Mouse (Mus musculus): ENCODE data around the gene Ttc25. TPM values are rescaled to one million over a fixed set of nuclear protein-coding genes. Genes with fewer than 3 reads are reported as not detected.
A peak's percentile ranks its signal among the peaks of the same experiment; 100 is the strongest.
"Not testable (repeated sequence)": the region's sequence is repeated elsewhere in the genome, so short reads cannot be mapped to it uniquely, and the experiment has no call there.

Ttc25 gene
- polyA plus RNA-seq, 1 experiment from 2014 or later: 0.66 TPM

DNA sequence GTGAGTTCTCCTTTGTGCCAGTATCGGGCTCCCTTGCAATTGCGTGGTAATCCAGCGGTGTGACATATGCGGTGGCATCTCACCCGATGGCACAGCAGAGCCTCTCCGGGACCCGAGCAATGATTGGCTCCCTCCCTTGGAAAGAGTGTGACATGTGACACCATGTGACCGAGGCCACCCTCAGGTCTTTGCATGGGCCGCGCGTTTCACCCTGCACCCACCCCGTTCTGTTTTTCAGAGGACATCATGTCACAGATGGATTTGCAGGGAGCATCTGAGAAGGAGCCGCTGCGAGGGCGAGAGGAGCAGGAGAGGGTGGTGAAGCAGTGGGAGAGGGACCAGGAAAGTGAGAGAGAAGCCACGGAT, 25.8 kb downstream of the Ttc25 start:
- Histone ChIP-seq H3K9me3 (replicated peaks) (no peaks in the 10 kb centered on the region), H3K27ac (no peak overlapping the region), H3K4me1 (replicated peaks) (peaks cover 18% of the 10 kb centered on the region), H3K9ac (peak overlapping the region; percentile 35; the same call in 1 of the 2 replicates), H3K4me2 (peak overlapping the region; percentile 63), H3K36me3 (no peaks in the 10 kb centered on the region), H3K4me3 (peak overlapping the region; percentile 32), H3K27me3 (no peaks in the 10 kb centered on the region)
- no peak for ATAC-seq (replicated peaks; ENCODE audit: insufficient number of reproducible peaks, insufficient read depth, low FRiP score, low read depth)
- WGBS: 11% methylated on average over 16 of the region's 16 CpGs

- WGBS: 80% methylated on average over 3 of the region's 3 CpGs
- 0 out of 2 replicates have a peak, but pooled peaks cover 6% of the 10 kb centered on the region for H3K36me3 ChIP-seq
- peak overlapping the region; percentile 74 for H3K4me2 ChIP-seq
- no peaks in the 10 kb centered on the region for H3K9me3 ChIP-seq (replicated peaks)
- peak overlapping the region; percentile 67; the same call in 1 of the 2 replicates for H3K9ac ChIP-seq
- peaks cover 23% of the 10 kb centered on the region for H3K4me1 ChIP-seq (replicated peaks)
- no peaks in the 10 kb centered on the region for H3K27me3 ChIP-seq
- H3K27ac ChIP-seq: peak overlapping the region; percentile 69; the same call in 1 of the 2 replicates
- H3K4me3 ChIP-seq: peak overlapping the region; percentile 69
- no peak for ATAC-seq (replicated peaks; ENCODE audit: insufficient number of reproducible peaks, insufficient read depth, low FRiP score, low read depth)
Measured at GRCm38 (mm10) chr11:100574188-100574587, 28.8 kb downstream of the Ttc25 start.

DNA sequence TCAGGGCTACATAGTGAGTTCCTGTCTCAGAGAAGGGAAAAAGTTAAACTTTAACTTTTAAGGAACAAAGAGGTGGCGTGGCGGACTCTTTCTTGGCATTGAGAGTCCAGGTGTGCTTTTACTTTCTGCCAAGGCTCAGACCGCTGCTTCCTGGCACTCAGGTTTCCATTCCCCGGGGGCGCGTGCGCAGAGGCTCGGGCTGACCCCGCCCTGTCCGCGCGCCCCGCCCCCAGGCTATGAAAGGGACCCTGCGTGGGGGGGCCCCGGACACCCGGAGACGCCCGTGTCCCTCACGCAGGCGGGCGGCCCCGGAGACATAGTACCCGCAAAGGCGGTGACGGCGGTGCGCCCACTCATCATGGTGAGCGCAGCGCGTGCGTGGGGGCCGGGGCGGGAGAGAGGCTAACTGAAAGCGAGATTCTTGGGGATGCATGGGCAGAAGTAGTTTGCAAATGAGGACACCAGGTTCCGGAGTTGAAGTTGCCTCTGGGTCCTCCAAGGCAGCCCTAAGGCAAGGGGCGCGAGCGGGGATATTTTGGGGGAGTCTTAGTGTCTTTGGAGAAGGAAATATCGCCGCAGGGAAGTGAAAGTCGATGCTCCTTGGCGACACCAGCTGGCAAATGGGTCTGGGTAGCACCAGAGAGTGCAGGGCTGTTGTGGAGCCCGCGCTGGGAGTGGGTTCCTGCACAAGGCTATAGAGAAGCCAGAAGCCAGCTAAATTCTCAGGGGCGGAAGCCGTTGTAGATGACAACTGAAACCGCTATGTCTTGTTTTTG, 29.5 kb downstream of the Ttc25 start, which contains the start of gene Cnp:
TSS of gene Cnp (plus strand) at position 197 of the 776 bp plus-strand sequence.
- H3K9ac ChIP-seq: peak within 1 kb of the TSS; percentile 67
- H3K27ac ChIP-seq: peak within 1 kb of the TSS; percentile 69
- no peaks in the 10 kb centered on the region for H3K9me3 ChIP-seq (replicated peaks)
- H3K4me3 ChIP-seq: peak within 1 kb of the TSS; percentile 69
- H3K4me1 ChIP-seq (replicated peaks): peaks cover 25% of the 10 kb centered on the region
- WGBS: 2% methylated on average over 47 of the region's 47 CpGs
- peak; percentile 71 for ATAC-seq (replicated peaks; ENCODE audit: insufficient number of reproducible peaks, insufficient read depth, low FRiP score, low read depth)
- peak within 1 kb of the TSS; percentile 74 for H3K4me2 ChIP-seq
- H3K27me3 ChIP-seq: no peaks in the 10 kb centered on the region
- H3K36me3 ChIP-seq: peaks cover 12% of the 10 kb centered on the region; the same call in 1 of the 2 replicates

GRCm38 (mm10) chr11:100575484-100575855, 30.1 kb downstream of the Ttc25 start:
- Histone ChIP-seq H3K36me3 (peaks cover 16% of the 10 kb centered on the region; the same call in 1 of the 2 replicates), H3K9ac (peak overlapping the region; percentile 67), H3K4me2 (peak overlapping the region; percentile 74), H3K9me3 (replicated peaks) (no peaks in the 10 kb centered on the region), H3K27me3 (no peaks in the 10 kb centered on the region), H3K4me1 (replicated peaks) (peaks cover 25% of the 10 kb centered on the region), H3K27ac (peak overlapping the region; percentile 69; the same call in 1 of the 2 replicates), H3K4me3 (peak overlapping the region; percentile 69)
- 54% methylated on average over 2 of the region's 2 CpGs for WGBS
- ATAC-seq (replicated peaks; ENCODE audit: insufficient number of reproducible peaks, insufficient read depth, low FRiP score, low read depth): no peak

- Histone ChIP-seq H3K9me3 (replicated peaks) (no peaks in the 10 kb centered on the region), H3K27ac (no peak overlapping the region), H3K9ac (no peak overlapping the region), H3K4me2 (no peak overlapping the region), H3K4me3 (no peak overlapping the region), H3K36me3 (peaks cover 21% of the 10 kb centered on the region; the same call in 1 of the 2 replicates), H3K27me3 (no peaks in the 10 kb centered on the region), H3K4me1 (replicated peaks) (peaks cover 18% of the 10 kb centered on the region)
- WGBS: 64% methylated on average over 21 of the region's 21 CpGs
- ATAC-seq (replicated peaks; ENCODE audit: insufficient number of reproducible peaks, insufficient read depth, low FRiP score, low read depth): no peak
Measured at GRCm38 (mm10) chr11:100576256-100576655, 30.8 kb downstream of the Ttc25 start.

- no peaks in the 10 kb centered on the region for H3K27me3 ChIP-seq
- H3K4me3 ChIP-seq: no peak overlapping the region
- peaks cover 26% of the 10 kb centered on the region for H3K4me1 ChIP-seq (replicated peaks)
- WGBS: 68% methylated on average over 8 of the region's 8 CpGs
- peaks cover 37% of the 10 kb centered on the region for H3K36me3 ChIP-seq
- no peak overlapping the region for H3K4me2 ChIP-seq
- no peaks in the 10 kb centered on the region for H3K9me3 ChIP-seq (replicated peaks)
- H3K9ac ChIP-seq: 0 out of 2 replicates have a peak overlapping the region, but pooled peaks have one; percentile 11
- H3K27ac ChIP-seq: no peak overlapping the region
- ATAC-seq (replicated peaks; ENCODE audit: insufficient number of reproducible peaks, insufficient read depth, low FRiP score, low read depth): no peak
Measured at GRCm38 (mm10) chr11:100577852-100578599, 32.6 kb downstream of the Ttc25 start.

DNA sequence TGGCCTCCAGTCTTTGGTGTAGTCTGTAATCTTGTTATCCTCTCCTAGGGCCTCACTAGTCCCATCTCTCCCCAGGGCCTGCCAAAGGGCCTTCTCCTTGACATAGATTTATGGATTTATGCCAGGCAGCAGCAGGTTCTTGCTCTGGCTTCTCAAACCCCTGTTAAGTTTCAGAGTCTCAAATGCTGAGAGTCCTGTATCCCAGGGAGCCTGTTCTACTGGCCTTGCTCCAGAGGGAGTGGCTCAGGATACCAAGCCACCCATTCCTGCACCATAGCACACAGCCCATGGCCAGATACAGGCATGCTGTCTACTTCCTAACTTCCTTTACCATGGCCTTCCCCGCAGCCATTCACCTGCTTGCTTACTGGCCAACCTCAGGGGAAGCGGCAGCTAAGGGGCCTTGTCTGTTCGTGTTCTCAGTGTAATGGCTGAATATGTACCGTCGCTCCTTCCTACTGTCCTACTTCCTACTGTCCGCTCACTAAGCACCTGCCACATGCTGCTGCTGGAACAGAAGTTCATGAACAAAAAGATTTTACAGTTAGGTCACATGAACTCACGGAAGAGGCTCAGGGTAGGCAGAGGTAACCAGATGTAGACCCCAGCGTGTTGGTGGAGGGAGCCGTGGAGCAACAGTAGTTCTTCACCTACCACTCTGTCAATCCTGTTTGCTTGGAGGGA, 33.9 kb downstream of the Ttc25 start:
- H3K9me3 ChIP-seq (replicated peaks): no peaks in the 10 kb centered on the region
- H3K9ac ChIP-seq: no peak overlapping the region
- H3K27me3 ChIP-seq: no peaks in the 10 kb centered on the region
- H3K36me3 ChIP-seq: peaks cover 49% of the 10 kb centered on the region
- no peak for ATAC-seq (replicated peaks; ENCODE audit: insufficient number of reproducible peaks, insufficient read depth, low FRiP score, low read depth)
- no peak overlapping the region for H3K4me2 ChIP-seq
- peaks cover 26% of the 10 kb centered on the region for H3K4me1 ChIP-seq (replicated peaks)
- H3K4me3 ChIP-seq: no peak overlapping the region
- 89% methylated on average over 9 of the region's 9 CpGs for WGBS
- no peak overlapping the region for H3K27ac ChIP-seq

- WGBS: 87% methylated on average over 13 of the region's 13 CpGs
- H3K9me3 ChIP-seq (replicated peaks): no peaks in the 10 kb centered on the region
- no peak overlapping the region for H3K27ac ChIP-seq
- H3K4me2 ChIP-seq: no peak overlapping the region
- peaks cover 59% of the 10 kb centered on the region for H3K36me3 ChIP-seq
- peaks cover 25% of the 10 kb centered on the region for H3K4me1 ChIP-seq (replicated peaks)
- ATAC-seq (replicated peaks; ENCODE audit: insufficient number of reproducible peaks, insufficient read depth, low FRiP score, low read depth): no peak
- H3K9ac ChIP-seq: no peak overlapping the region
- no peaks in the 10 kb centered on the region for H3K27me3 ChIP-seq
- no peak overlapping the region for H3K4me3 ChIP-seq
Measured at GRCm38 (mm10) chr11:100580275-100580674, 34.9 kb downstream of the Ttc25 start.

- H3K27ac ChIP-seq: peak overlapping the region; percentile 56
- peaks cover 17% of the 10 kb centered on the region; the same call in 1 of the 2 replicates for H3K4me1 ChIP-seq (replicated peaks)
- 0 out of 2 replicates have a peak overlapping the region, but pooled peaks have one; percentile 3 for H3K9ac ChIP-seq
- H3K27me3 ChIP-seq: no peaks in the 10 kb centered on the region
- peak; percentile 41 for ATAC-seq (replicated peaks; ENCODE audit: insufficient number of reproducible peaks, insufficient read depth, low FRiP score, low read depth)
- H3K4me2 ChIP-seq: no peak overlapping the region
- peaks cover 74% of the 10 kb centered on the region for H3K36me3 ChIP-seq
- H3K4me3 ChIP-seq: no peak overlapping the region
- H3K9me3 ChIP-seq (replicated peaks): no peaks in the 10 kb centered on the region
- 40% methylated on average over 4 of the region's 4 CpGs for WGBS
Measured at GRCm38 (mm10) chr11:100581756-100582155, 36.3 kb downstream of the Ttc25 start.

GRCm38 (mm10) chr11:100582413-100582812, 37.0 kb downstream of the Ttc25 start:
- ATAC-seq (replicated peaks; ENCODE audit: insufficient number of reproducible peaks, insufficient read depth, low FRiP score, low read depth); H3K9me3 ChIP-seq (replicated peaks); H3K4me2 ChIP-seq; H3K4me3 ChIP-seq; H3K27ac ChIP-seq; H3K27me3 ChIP-seq; H3K9ac ChIP-seq: not testable (repeated sequence)
- Histone ChIP-seq H3K36me3 (peaks cover 81% of the 10 kb centered on the region), H3K4me1 (replicated peaks) (peaks cover 17% of the 10 kb centered on the region; the same call in 1 of the 2 replicates)
- 100% methylated on average over 1 of the region's 1 CpGs for WGBS

- 83% methylated on average over 2 of the region's 2 CpGs for WGBS
- peaks cover 85% of the 10 kb centered on the region for H3K36me3 ChIP-seq
- H3K9ac ChIP-seq: no peak overlapping the region
- no peaks in the 10 kb centered on the region for H3K27me3 ChIP-seq
- H3K4me3 ChIP-seq: no peak overlapping the region
- no peak for ATAC-seq (replicated peaks; ENCODE audit: insufficient number of reproducible peaks, insufficient read depth, low FRiP score, low read depth)
- peaks cover 17% of the 10 kb centered on the region; the same call in 1 of the 2 replicates for H3K4me1 ChIP-seq (replicated peaks)
- no peak overlapping the region for H3K27ac ChIP-seq
- H3K4me2 ChIP-seq: no peak overlapping the region
- H3K9me3 ChIP-seq (replicated peaks): no peaks in the 10 kb centered on the region
Measured at GRCm38 (mm10) chr11:100582836-100583235, 37.4 kb downstream of the Ttc25 start.
